Mouse (Mus musculus) midbrain, embryonic 11.5 days (tissue): ENCODE measurements at regions not wholly inside any gene's neighbourhood (a gene's known extent, or its start where the extent isn't known, plus 50 kb on each side); places are given as distances from the start of the nearest gene placed in this dataset.
A peak's percentile ranks its signal among the peaks of the same experiment; 100 is the strongest.

Source experiments
- ATAC-seq: fragments of 200-750 bp; cut with Nextera tagmentation; 2 replicates; pipeline ENCODE4 v1.8.0; 2017; ENCODE audit warnings: moderate TSS enrichment, moderate library complexity; ENCODE audit not compliant: low FRiP score
- DNase-seq: peaks from one replicate; pipeline ENCODE4 v3.0.0; 2015; ENCODE audit warnings: low spot score; ENCODE audit errors: missing footprints
- H3K27ac ChIP-seq: fragments of 300-500 bp; sonication (generic); 2 replicates; pipeline ENCODE4 v1.5.1; 2014; ENCODE audit warnings: low read depth, low read length
- H3K27me3 ChIP-seq: fragments of 300-500 bp; sonication (generic); 2 replicates; pipeline ENCODE4 v1.6.1; 2014; ENCODE audit warnings: mild to moderate bottlenecking, low read length, moderate library complexity, mixed read lengths; ENCODE audit not compliant: control insufficient read depth, insufficient read depth
- H3K36me3 ChIP-seq: fragments of 300-500 bp; sonication (generic); 2 replicates; pipeline ENCODE4 v1.6.1; 2014; ENCODE audit warnings: mild to moderate bottlenecking, low read length, moderate library complexity, mixed read lengths; ENCODE audit not compliant: control insufficient read depth, insufficient read depth
- H3K4me1 ChIP-seq: fragments of 300-500 bp; sonication (generic); 2 replicates; pipeline ENCODE4 v1.6.1; 2014; ENCODE audit warnings: low read length; ENCODE audit not compliant: control insufficient read depth, insufficient read depth
- H3K4me2 ChIP-seq: fragments of 300-500 bp; sonication (generic); 2 replicates; pipeline ENCODE4 v1.6.1; 2014; ENCODE audit warnings: mild to moderate bottlenecking, moderate library complexity
- H3K4me3 ChIP-seq: fragments of 300-500 bp; sonication (generic); 2 replicates; pipeline ENCODE4 v1.5.1; 2014; ENCODE audit warnings: low read depth, low read length
- H3K9ac ChIP-seq: fragments of 300-500 bp; sonication (generic); 2 replicates; pipeline ENCODE4 v1.6.1; 2014; ENCODE audit warnings: low read length
- H3K9me3 ChIP-seq: fragments of 300-500 bp; sonication (generic); 2 replicates; pipeline ENCODE4 v1.6.1; 2016; ENCODE audit warnings: low read length; ENCODE audit not compliant: control insufficient read depth
- WGBS: fragments of 180-500 bp; shearing (Covaris S2); extraction: QIAGEN DNeasy Blood & Tissue Kit; methylation state at CpG from one replicate; pipeline ENCODE4 v1.1.7; 2014; 5-methylcytosine and 5-hydroxymethylcytosine counted together

GRCm38 (mm10) chr10:124603061-124603460 is 786.2 kb downstream of the Slc16a7 start:
- Histone ChIP-seq H3K9ac (no peak overlapping the region), H3K27me3 (no peaks in the 10 kb centered on the region), H3K4me1 (no peaks in the 10 kb centered on the region), H3K36me3 (no peaks in the 10 kb centered on the region), H3K4me3 (no peak overlapping the region), H3K27ac (no peak overlapping the region), H3K9me3 (no peaks in the 10 kb centered on the region), H3K4me2 (no peak overlapping the region)
- DNase-seq (no peak), ATAC-seq (no peak)

GRCm38 (mm10) chr10:124570746-124571145 is 818.5 kb downstream of the Slc16a7 start:
- Histone ChIP-seq H3K27ac (no peak overlapping the region), H3K27me3 (no peaks in the 10 kb centered on the region), H3K9ac (no peak overlapping the region), H3K4me1 (no peaks in the 10 kb centered on the region), H3K9me3 (no peaks in the 10 kb centered on the region), H3K4me2 (no peak overlapping the region), H3K4me3 (no peak overlapping the region), H3K36me3 (no peaks in the 10 kb centered on the region)
- 85% methylated on average over 4 of the region's 4 CpGs for WGBS
- ATAC-seq, result no peak
- DNase-seq, result no peak

- Histone ChIP-seq H3K4me3 (no peak overlapping the region), H3K9me3 (no peaks in the 10 kb centered on the region), H3K4me2 (no peak overlapping the region), H3K36me3 (no peaks in the 10 kb centered on the region), H3K4me1 (no peaks in the 10 kb centered on the region), H3K27me3 (no peaks in the 10 kb centered on the region), H3K27ac (no peak overlapping the region), H3K9ac (no peak overlapping the region)
- 88% methylated on average over 6 of the region's 6 CpGs for WGBS
- no peak for ATAC-seq
- peak; percentile 68 for DNase-seq
These were observed 825.6 kb downstream of the Slc16a7 start for GRCm38 (mm10) chr10:124563626-124564025.

- Histone ChIP-seq H3K9ac (no peak overlapping the region), H3K27me3 (no peaks in the 10 kb centered on the region), H3K4me1 (no peaks in the 10 kb centered on the region), H3K4me2 (no peak overlapping the region), H3K9me3 (no peaks in the 10 kb centered on the region), H3K4me3 (no peak overlapping the region), H3K36me3 (no peaks in the 10 kb centered on the region), H3K27ac (no peak overlapping the region)
- ATAC-seq, result no peak
- 83% methylated on average over 4 of the region's 4 CpGs for WGBS
- DNase-seq, result no peak
These were observed 861.1 kb downstream of the Slc16a7 start for GRCm38 (mm10) chr10:124528175-124528574.
